Mouse (Mus musculus) liver, embryonic 14.5 days (tissue): ENCODE data around the gene Pou2f1.

Experiments used
- CTCF ChIP-seq: IDR thresholded peaks from 2 replicates; pipeline ENCODE4 v1.5.1; 2016; ENCODE audit warnings: antibody characterized with exemption, low read depth, control low read depth
- EP300 ChIP-seq: IDR thresholded peaks from 2 replicates; pipeline ENCODE4 v1.6.1; 2016; ENCODE audit warnings: antibody characterized with exemption, low read depth

DNA sequence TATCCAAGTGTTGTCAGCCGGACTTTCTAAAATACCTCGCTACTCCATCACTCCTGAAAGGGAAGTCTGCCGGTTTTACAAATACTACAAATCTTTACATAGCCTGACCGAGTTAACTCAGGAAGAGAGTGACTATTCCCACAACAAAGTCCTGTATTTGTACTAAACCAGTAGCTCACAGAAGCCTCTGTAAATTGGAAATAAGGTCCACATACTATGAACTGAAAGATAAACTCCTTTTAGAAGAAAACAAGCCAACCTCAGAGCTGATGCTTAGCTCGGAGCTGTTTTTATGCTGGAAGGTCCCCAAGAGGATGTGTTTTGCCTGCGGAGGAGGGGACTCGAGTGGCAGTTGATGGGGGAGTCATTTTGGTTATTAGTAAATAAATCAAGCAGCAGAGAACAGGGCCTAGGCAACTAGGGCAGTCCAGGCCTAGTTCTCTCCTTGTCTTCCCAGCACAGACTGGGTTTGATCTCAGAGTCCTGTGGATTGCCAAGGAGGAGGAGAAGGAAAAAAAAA, 1.8 kb downstream of the Pou2f1 start:
- TF ChIP-seq EP300, result no peak
- TF ChIP-seq CTCF, result no peak
